Mouse (Mus musculus) cerebellum, adult 2 months (tissue): ENCODE measurements at regions not wholly inside any gene's neighbourhood (a gene's known extent, or its start where the extent isn't known, plus 50 kb on each side); places are given as distances from the start of the nearest gene placed in this dataset.

Source experiments
- CTCF ChIP-seq: fragments of 200-500 bp; IDR thresholded peaks from 2 replicates; pipeline ENCODE4 v1.5.1; 2011; ENCODE audit warnings: low read depth, mild to moderate bottlenecking, control low read depth, low read length, moderate library complexity, borderline replicate concordance; ENCODE audit not compliant: insufficient read depth
- POLR2A ChIP-seq: fragments of 200-500 bp; IDR thresholded peaks from 2 replicates; pipeline ENCODE4 v1.6.1; 2011; ENCODE audit warnings: low read length, control low read depth, borderline replicate concordance; ENCODE audit not compliant: insufficient read depth

DNA sequence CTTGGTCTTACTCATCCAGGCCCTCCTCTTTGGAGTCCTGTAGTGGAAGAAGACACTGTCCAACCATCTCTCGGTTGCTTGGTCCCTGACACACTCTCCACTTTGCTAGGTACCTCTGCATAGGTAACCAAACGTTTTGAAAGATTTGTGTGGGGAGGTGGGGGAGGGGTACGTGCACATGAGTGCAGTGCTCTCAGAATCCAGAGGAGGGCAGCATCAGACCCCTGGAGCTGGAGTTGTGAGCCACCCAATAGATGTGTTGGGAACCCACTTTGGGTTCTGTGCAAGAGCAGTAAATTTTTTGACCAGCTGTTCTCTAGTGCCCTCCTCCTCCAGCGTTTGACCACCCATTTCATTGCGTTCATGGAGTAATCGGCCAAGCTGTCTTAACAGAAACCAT is 77.7 kb upstream of the Tshz3 start:
- TF ChIP-seq CTCF (0 out of 2 replicates have a peak, but pooled peaks have one; percentile 9), POLR2A (no peak)
